Mouse (Mus musculus) forebrain, embryonic 13.5 days (tissue): ENCODE data around the gene Nelfcd. TPM values are rescaled to one million over a fixed set of nuclear protein-coding genes. Genes with fewer than 3 reads are reported as not detected.

Experiments
- ATAC-seq: fragments of 200-750 bp; cut with Nextera tagmentation; 2 replicates; pipeline ENCODE4 v1.8.0; 2017
- H3K27ac ChIP-seq: fragments of 300-500 bp; sonication (generic); 2 replicates; pipeline ENCODE4 v1.5.1; 2015; ENCODE audit warnings: inconsistent platforms, mild to moderate bottlenecking, moderate library complexity
- H3K27me3 ChIP-seq: fragments of 300-500 bp; sonication (generic); 2 replicates; pipeline ENCODE4 v1.6.1; 2015; ENCODE audit warnings: mild to moderate bottlenecking, inconsistent platforms
- H3K36me3 ChIP-seq: fragments of 300-500 bp; sonication (generic); 2 replicates; pipeline ENCODE4 v1.6.1; 2015; ENCODE audit warnings: mild to moderate bottlenecking, inconsistent platforms; ENCODE audit not compliant: poor library complexity, severe bottlenecking
- H3K4me1 ChIP-seq: fragments of 300-500 bp; sonication (generic); 2 replicates; pipeline ENCODE4 v1.6.1; 2015; ENCODE audit warnings: inconsistent platforms
- H3K4me2 ChIP-seq: fragments of 300-500 bp; sonication (generic); 2 replicates; pipeline ENCODE4 v1.6.1; 2015; ENCODE audit warnings: inconsistent platforms, mild to moderate bottlenecking, moderate library complexity
- H3K4me3 ChIP-seq: fragments of 300-500 bp; sonication (generic); 2 replicates; pipeline ENCODE4 v1.5.1; 2015; ENCODE audit warnings: mild to moderate bottlenecking, inconsistent platforms
- H3K9ac ChIP-seq: fragments of 300-500 bp; sonication (generic); 2 replicates; pipeline ENCODE4 v1.6.1; 2015; ENCODE audit warnings: mild to moderate bottlenecking, inconsistent platforms
- H3K9me3 ChIP-seq: fragments of 300-500 bp; sonication (generic); replicated peaks from 2 replicates; pipeline ENCODE4 v1.6.1; 2016; ENCODE audit warnings: inconsistent platforms
- WGBS: fragments of 180-500 bp; shearing (Covaris S2); methylation state at CpG from one replicate; pipeline ENCODE4 v1.1.7; 2015; 5-methylcytosine and 5-hydroxymethylcytosine counted together
- polyA plus RNA-seq: library from polyadenylated mRNA; unstranded; fragments of >200 nt; fragmentation: Nextera tagmentation; extraction: Ambion mirVana; gene quantifications from 2 replicates; pipeline ENCODE4 v1.2.1, GENCODE M21; 2015

Nelfcd gene
- polyA plus RNA-seq, 1 experiment from 2014 or later: 131 TPM

DNA sequence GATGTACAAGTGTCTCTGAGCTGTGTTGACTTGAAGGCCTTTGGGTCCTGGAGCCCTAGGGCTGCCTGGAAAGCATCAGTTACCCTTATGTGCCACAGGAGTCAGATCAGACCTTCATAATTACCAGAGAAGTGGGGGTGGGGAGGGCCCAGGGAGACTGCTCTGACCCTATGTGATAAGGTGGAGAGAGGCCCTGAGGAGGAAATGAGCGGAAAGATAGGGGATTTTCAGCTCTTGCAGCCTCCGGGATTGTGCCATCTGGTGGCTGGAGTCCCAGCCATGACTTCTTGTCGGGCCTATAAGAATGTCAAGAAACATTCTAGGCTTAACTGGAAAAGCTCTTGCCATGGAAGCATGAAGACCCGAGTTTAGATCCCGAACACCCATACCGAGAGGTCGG lies 38.1 kb downstream of the Nelfcd start:
- Histone ChIP-seq H3K27ac (no peak overlapping the region), H3K4me2 (no peak overlapping the region), H3K36me3 (no peaks in the 10 kb centered on the region), H3K27me3 (no peaks in the 10 kb centered on the region), H3K9ac (no peak overlapping the region), H3K4me3 (no peak overlapping the region), H3K9me3 (no peaks in the 10 kb centered on the region), H3K4me1 (no peaks in the 10 kb centered on the region)
- 80% methylated on average over 7 of the region's 7 CpGs for WGBS
- no peak for ATAC-seq

DNA sequence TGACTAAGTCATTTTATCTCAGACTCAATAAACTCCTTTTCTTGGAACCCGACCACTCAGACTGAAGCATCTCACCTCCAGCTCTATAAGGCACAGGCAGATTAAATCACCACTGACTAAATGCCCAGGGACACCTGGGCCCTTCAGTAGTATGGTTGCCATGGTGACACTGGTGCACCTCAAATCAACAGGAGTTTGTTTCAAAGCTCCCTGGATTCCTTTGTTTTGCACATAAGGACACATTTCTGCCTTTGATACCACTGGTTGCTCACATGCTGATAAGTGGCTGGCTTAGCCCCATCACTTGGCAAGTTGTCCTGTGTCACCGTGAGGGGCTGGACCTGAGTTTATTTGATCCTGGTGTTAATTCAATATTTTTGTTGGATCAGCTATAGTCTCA lies 43.8 kb downstream of the Nelfcd start:
- no peak for ATAC-seq
- peaks cover 26% of the 10 kb centered on the region for H3K36me3 ChIP-seq
- H3K4me1 ChIP-seq: peaks cover 13% of the 10 kb centered on the region
- 56% methylated on average over 2 of the region's 2 CpGs for WGBS
- H3K27ac ChIP-seq: no peak overlapping the region
- H3K4me2 ChIP-seq: no peak overlapping the region
- no peaks in the 10 kb centered on the region for H3K27me3 ChIP-seq
- H3K9me3 ChIP-seq: no peaks in the 10 kb centered on the region
- H3K9ac ChIP-seq: no peak overlapping the region
- H3K4me3 ChIP-seq: no peak overlapping the region

DNA sequence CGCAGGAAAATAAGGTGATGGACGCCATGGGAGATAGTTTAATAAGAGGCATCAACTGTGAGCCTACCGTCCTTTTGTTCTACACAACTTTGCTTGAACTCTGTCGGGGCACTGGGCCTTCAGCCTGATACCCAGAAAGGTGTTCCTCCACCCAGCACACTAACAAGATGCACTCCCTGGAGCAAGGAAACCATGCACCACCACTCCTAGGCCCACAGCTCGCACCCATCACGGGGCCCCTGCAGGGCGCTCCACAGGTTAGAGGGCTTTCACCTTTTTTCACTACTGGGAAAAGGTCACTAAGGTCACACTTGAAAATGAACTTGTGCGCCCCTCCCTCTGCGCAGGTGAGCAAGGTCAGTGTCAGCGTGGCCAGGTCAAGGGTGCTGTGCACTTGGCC lies 47.8 kb downstream of the Nelfcd start:
- no peaks in the 10 kb centered on the region for H3K27me3 ChIP-seq
- H3K4me1 ChIP-seq: peaks cover 13% of the 10 kb centered on the region
- H3K4me2 ChIP-seq: peak overlapping the region; percentile 96
- H3K36me3 ChIP-seq: peaks cover 51% of the 10 kb centered on the region
- H3K4me3 ChIP-seq: peak overlapping the region; percentile 88
- peak overlapping the region; percentile 85 for H3K9ac ChIP-seq
- H3K9me3 ChIP-seq: no peaks in the 10 kb centered on the region
- 36% methylated on average over 10 of the region's 10 CpGs for WGBS
- ATAC-seq: peak; percentile 41
- no peak overlapping the region; the same call in 1 of the 2 replicates for H3K27ac ChIP-seq

DNA sequence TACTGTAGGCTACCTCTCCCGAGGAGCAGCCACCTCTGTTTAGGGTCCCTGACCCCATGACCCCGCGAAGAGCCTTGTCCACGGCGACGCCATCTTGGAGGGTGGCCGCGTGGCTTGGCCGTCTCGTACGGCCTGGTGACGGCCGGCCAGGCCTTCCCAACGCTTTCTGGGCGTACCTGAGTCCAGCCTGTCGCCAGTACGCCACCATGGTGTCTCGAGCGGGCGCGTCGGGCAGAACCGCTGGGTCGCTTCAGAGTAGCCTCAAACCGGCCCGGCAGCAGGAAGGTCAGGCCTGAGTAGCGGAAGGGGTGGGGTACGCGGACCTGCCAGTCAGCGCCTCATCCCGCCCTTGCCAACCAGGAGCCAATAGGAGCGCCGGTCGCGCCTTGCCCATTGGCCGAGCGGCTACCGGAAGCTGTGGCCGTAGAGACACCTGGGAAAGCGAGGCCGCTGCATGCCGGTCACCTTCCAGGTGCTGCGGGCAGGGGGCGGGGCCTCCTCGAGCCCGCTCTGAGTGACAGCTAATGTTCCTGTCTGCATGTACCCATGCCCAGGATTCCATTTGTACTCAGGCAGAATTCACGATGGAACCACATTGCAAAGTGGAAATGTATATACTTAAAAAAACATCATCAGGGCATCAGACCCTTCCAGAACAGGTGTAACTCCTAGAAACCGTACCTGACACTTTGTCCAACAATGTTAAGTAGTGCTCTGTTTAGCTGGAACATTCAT lies 48.4 kb downstream of the Nelfcd start, which contains the start of gene Atp5e:
Gene Atp5e (minus strand): TSS at position 317 of the 735 bp plus-strand sequence.
- Histone ChIP-seq H3K9ac (peak within 1 kb of the TSS; percentile 85), H3K4me3 (peak within 1 kb of the TSS; percentile 88), H3K36me3 (peaks cover 56% of the 10 kb centered on the region), H3K9me3 (no peaks in the 10 kb centered on the region), H3K27me3 (no peaks in the 10 kb centered on the region), H3K27ac (no peak within 1 kb of the TSS; the same call in 1 of the 2 replicates), H3K4me2 (peak within 1 kb of the TSS; percentile 96), H3K4me1 (peaks cover 13% of the 10 kb centered on the region)
- ATAC-seq: peak; percentile 99
- WGBS: 2% methylated on average over 48 of the region's 48 CpGs

DNA sequence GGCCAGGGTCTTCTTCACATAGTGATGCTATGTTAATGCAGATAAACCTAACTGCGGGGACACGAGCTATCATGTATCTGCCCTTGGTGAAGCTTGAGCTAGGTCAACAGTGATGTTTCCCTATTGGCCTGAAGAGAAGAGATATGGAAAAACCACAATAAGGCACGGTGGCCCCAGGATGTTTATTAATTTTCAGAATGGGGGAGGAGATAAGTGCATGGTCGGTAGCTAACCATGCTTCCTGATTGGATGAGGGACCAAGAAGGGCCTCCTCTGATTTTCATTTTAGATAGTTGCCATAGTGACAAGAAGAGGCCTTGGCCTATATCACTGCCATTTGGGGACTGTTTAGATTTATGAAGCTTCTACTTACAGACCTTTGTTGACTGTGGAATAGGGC lies 54.7 kb downstream of the Nelfcd start:
- H3K27ac ChIP-seq: no peak overlapping the region

DNA sequence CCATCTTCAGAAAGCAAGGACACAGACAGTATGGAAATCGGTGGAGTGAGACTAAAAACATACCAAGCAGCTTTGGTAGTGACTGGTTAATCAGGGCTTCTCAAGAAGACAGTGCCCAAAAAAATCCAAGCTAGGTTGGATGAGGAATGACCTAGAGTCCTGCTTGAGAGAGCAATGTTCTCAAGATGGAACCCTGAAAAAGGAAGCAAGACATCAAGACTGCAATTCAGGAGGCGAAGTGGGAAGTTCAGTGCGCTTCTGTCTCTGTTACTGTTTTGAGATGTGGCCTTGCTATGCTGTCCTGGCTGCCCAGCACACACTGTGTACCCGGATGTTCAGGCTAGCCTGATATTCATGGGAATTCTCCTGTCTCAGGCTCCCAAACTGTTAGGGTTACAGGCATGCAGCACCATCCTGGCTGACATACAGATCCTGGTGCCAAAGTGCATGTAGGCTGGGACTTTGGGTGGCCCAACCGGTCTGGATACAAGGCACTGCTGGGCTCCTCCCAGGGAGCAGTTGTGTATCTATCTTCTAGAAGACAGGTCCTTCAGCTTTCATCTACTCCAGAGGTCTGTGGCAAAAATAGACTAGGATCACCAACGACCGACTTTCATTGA lies 55.3 kb downstream of the Nelfcd start:
- no peak for ATAC-seq
- Histone ChIP-seq H3K4me3 (no peak overlapping the region), H3K9ac (no peak overlapping the region), H3K27ac (no peak overlapping the region), H3K4me1 (peaks cover 17% of the 10 kb centered on the region), H3K9me3 (no peaks in the 10 kb centered on the region), H3K27me3 (no peaks in the 10 kb centered on the region), H3K4me2 (no peak overlapping the region), H3K36me3 (peaks cover 48% of the 10 kb centered on the region)
- 96% methylated on average over 7 of the region's 7 CpGs for WGBS

More for the DNA sequence above, 54.7 kb downstream of the Nelfcd start:
- 92% methylated on average over 4 of the region's 4 CpGs for WGBS
- H3K9ac ChIP-seq: no peak overlapping the region
- peaks cover 17% of the 10 kb centered on the region for H3K4me1 ChIP-seq
- H3K4me3 ChIP-seq: no peak overlapping the region
- no peak overlapping the region for H3K4me2 ChIP-seq
- no peak for ATAC-seq
- H3K27me3 ChIP-seq: no peaks in the 10 kb centered on the region
- H3K9me3 ChIP-seq: no peaks in the 10 kb centered on the region
- peaks cover 52% of the 10 kb centered on the region for H3K36me3 ChIP-seq

DNA sequence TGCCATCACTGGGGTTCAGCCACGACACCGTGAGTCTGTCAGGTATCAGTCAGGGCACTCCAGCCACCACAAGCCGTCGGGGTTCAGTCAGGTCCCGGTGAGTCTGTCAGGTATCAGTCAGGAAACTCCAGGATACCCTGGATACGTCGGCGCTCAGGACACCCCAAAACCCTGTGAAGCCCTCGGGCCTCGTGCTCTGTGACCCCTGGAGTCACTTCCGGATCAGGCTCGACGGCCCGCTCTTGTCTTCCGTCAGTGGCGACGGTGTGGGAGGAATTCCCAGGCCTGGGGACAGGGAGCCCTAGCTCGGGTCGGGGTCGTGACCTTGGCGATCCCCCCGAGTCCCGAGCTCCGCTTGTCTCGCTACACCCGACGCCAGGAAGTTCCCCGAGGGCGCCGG lies 56.8 kb downstream of the Nelfcd start:
- H3K36me3 ChIP-seq: peaks cover 35% of the 10 kb centered on the region
- H3K4me1 ChIP-seq: peaks cover 17% of the 10 kb centered on the region
- peak overlapping the region; percentile 78 for H3K9ac ChIP-seq
- peak overlapping the region; percentile 35 for H3K27ac ChIP-seq
- H3K27me3 ChIP-seq: no peaks in the 10 kb centered on the region
- peak; percentile 50; the same call in 1 of the 2 replicates for ATAC-seq
- H3K4me2 ChIP-seq: peak overlapping the region; percentile 79
- H3K9me3 ChIP-seq: no peaks in the 10 kb centered on the region
- peak overlapping the region; percentile 79 for H3K4me3 ChIP-seq
- WGBS: 8% methylated on average over 30 of the region's 30 CpGs

DNA sequence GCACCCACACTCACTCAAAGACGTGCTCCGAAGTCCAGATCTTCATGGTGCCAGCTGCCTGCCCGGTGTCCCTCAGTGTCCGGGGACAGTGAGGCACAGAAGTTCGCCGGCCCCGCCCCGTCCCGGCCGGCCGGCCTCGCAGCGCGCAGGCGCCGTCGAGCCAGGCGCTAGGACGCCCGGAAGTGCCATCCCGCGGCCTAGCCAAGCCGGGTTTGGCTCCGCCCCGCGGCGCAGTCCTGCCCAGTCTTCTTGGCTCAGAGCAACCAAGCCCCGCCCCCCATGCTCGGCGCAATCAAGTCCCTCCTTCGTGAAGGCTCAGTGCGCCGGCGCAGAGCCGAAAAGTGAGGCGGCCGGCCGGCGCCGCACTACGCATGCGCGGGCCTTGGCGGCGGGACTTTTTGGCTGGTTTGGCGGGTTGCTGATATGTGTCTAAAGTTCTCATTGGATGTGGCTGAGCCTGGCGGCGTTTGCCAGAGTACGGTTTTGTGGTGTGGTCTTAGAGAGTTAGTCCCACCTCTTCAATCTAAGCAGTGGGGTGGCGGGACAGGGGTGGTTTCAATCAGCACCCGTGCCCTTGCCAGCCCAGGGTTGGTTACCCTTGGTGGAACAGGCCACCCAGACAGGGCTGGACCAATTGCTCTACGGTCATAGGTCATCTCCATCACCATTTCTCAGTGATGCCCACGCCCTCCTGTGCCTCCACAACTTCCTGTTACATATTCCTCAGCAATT lies 57.4 kb downstream of the Nelfcd start, which contains the start of gene Prelid3b:
Gene Prelid3b (minus strand): TSS at position 264 of the 732 bp plus-strand sequence.
- peak within 1 kb of the TSS; percentile 35 for H3K27ac ChIP-seq
- H3K9me3 ChIP-seq: no peaks in the 10 kb centered on the region
- under 1% methylated on average over 51 of the region's 53 CpGs for WGBS
- H3K36me3 ChIP-seq: peaks cover 31% of the 10 kb centered on the region
- H3K4me3 ChIP-seq: peak within 1 kb of the TSS; percentile 79
- peaks cover 17% of the 10 kb centered on the region for H3K4me1 ChIP-seq
- peak; percentile 98 for ATAC-seq
- peak within 1 kb of the TSS; percentile 78 for H3K9ac ChIP-seq
- H3K4me2 ChIP-seq: peak within 1 kb of the TSS; percentile 79
- H3K27me3 ChIP-seq: no peaks in the 10 kb centered on the region

DNA sequence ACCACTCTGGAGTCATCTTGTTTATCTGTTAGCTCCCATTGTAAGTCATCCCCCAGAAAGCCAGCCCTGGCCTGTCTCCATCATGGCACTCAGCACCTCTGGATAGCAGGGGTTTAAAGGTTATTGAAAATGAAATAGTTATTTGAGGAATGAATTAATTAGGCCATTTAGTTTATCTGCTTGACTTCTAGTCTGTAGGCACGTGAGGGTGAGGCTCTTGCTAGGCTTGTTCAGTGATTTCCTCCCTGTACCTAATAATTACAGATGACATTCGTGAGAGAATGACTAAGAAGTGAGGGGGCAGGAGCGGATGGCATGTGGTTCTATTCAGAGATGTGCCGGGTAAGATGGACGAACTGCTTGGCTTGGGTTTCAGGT lies 57.9 kb downstream of the Nelfcd start:
- Histone ChIP-seq H3K4me3 (peak overlapping the region; percentile 79), H3K36me3 (peaks cover 25% of the 10 kb centered on the region), H3K4me2 (peak overlapping the region; percentile 79), H3K27me3 (no peaks in the 10 kb centered on the region), H3K4me1 (peaks cover 17% of the 10 kb centered on the region), H3K9me3 (no peaks in the 10 kb centered on the region), H3K9ac (peak overlapping the region; percentile 47), H3K27ac (no peak overlapping the region)
- no peak for ATAC-seq
- WGBS: 90% methylated on average over 5 of the region's 5 CpGs

Other genes with a start within 250 kb of the Nelfcd start
- gene Gnas, start 131.5 kb upstream of the Nelfcd start, polyA plus RNA-seq: 976 and 1,086 TPM in 2 replicates
- gene Gm20721, start 69.1 kb upstream of the Nelfcd start, polyA plus RNA-seq: 9.4 TPM in 2 replicates
- gene Ctsz, start 23.2 kb downstream of the Nelfcd start, polyA plus RNA-seq: 69.9 and 73.2 TPM in 2 replicates
- gene Tubb1, start 34.9 kb downstream of the Nelfcd start, polyA plus RNA-seq: 0.96 and 1.2 TPM in 2 replicates
- 740 and 832 TPM in 2 replicates for gene Atp5e, start 48.3 kb downstream of the Nelfcd start, polyA plus RNA-seq
- 120 and 124 TPM in 2 replicates for gene Prelid3b, start 57.3 kb downstream of the Nelfcd start, polyA plus RNA-seq
- not detected in 2 replicates for gene Zfp831, start 227.7 kb downstream of the Nelfcd start, polyA plus RNA-seq